Mouse (Mus musculus) fibroblast of lung, adult 2 months (primary cell): ENCODE measurements around the gene Klrb1c.
"Not testable (repeated sequence)": the region's sequence is repeated elsewhere in the genome, so short reads cannot be mapped to it uniquely, and the experiment has no call there.

ENCODE experiments used
- DNase-seq: peaks from one replicate; pipeline ENCODE4 v3.0.0-alpha.2; 2011; ENCODE audit warnings: low read depth

Klrb1c gene

GRCm38 (mm10) chr6:128789115-128789514, at the start of gene Klrb1c:
TSS of gene Klrb1c (minus strand) at chr6:128789215.
- DNase-seq: no peak

DNA sequence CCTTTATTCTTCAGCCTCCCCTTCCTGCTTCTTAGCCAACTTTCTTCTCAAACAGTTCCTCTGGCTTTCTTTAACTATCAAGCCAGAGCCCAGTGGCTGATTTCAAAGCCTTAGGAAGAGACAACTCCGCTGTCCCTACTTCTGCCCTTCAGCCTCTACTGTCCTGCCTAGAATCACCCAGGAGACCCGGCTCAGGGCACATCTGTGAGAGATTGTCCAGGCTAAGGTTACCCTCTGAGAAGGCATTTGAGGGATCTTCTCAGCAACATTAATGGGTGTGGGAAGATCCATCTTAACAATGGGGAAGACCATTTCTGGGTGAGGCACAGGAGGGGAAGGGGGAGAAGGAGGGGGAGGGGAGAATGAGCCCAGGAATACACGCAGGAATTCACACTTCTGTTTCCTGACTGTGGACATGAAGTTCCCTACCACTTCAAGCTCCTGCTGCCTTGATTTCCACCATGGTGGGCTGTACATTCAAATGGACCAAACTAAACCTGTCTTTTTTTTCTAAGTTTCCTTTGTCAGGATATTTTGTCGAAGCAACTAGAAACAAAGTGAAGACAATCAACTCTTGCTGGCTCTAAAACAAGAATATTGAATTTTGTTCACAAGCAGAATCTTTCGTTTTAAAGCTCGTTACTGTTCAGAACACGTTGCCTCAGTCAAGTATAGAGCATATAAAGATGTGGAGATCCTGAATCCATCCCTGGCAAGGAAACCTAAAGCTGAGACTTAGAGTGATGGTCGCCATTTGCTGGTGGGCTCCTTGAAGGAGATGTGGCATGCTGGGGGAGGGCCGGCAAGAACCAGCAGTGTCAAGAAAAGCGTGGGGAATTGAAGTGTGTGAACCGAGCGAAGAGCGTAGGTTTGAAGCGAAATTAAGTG, 48.7 kb upstream of the Klrb1c start:
- peak; percentile 27 for DNase-seq

DNA sequence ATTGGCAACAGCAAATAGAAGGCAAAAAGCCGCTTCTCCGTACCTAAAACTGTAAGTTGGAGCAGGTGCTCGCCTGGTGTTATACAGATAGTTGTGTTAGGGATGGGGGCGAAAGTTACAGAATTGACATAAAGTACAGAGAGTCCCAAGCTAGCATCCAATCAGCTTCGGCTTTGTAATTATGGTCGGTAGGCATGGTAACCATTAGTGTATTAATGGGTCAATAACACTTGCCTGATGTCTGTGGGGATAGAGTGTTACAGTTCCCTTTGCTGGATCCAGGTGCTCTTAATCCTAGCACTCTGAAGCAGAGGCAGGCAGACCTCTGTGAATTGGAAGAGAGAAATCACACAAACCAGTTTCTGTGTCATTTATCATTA, 47.9 kb upstream of the Klrb1c start:
- no peak for DNase-seq

DNA sequence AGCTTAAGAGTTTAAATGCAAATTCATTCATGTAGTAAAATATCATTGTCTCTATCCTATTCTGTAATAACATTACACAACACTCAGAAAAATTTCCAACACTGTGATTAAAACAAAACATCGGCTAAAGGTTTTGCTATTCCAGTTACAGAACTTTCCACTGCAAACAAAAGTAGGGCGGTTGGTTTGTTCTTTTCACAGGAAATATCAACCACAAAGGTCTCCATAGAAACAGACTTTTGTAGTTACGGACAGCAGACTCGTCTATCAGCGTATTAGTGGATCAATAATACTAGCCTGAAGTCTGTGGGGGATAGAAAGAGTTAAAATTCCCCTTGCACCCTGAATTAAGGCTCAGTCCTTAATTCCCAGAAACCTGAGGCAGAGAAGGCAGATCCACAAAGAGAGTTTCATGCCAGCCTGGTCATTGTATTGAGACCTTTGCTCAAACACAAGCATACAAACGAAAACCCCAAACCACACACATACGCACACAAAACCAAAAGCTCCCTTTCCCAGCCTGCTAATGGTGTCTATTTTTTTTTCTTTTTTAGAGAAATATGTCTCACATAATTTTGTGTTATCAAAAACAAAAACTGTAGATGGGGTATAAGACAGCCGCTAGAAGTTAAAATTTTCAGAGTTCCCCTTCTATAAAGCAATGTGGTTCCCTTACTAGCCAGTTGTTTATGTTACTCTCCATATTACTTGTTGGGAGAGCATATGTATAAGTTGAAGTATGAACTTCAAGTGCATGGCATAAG, 47.4 kb upstream of the Klrb1c start:
- DNase-seq: no peak

DNA sequence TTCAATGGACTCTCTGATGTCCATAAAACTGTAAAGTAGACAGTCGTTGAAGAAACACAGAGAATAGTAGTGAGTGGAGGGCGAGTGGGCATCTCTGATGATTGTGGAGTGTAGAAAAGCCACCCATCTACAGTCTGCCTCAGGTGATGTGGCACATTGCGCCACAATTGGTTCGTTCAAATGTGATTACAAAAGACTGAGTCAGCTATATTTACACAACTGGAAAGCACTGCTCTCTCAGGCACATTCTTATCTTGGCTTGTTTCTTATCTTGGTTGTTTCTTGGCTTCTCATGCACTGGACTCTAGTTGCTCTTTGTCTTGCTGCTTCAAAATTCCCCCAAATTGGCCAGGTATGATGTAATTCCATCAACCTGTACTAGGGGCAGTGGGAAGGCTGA, 46.6 kb upstream of the Klrb1c start:
- DNase-seq: no peak

DNA sequence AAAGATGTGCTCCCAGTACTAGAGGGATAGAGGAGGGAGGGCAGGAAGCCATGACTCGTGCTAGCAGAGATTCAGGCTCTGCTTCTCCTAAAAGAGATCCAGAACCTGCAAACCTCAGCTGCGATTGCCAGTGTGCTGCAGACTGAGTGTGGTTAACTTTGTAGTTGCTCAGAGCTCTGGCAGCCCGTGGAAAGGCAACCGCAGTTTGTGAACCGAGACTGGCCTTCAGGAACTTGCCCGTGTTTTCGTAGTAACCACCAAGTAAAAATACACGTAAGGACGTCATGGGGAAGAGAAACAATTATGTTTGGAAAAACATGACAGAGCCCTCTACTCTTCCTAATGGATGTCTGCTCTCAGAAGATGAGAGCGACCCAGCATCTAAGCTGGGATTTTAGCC, 44.0 kb upstream of the Klrb1c start:
- DNase-seq: no peak

GRCm38 (mm10) chr6:128829837-128830236, 40.8 kb upstream of the Klrb1c start:
- DNase-seq: no peak

GRCm38 (mm10) chr6:128826781-128827180, 37.8 kb upstream of the Klrb1c start:
- no peak for DNase-seq

GRCm38 (mm10) chr6:128826132-128826531, 37.1 kb upstream of the Klrb1c start, which contains the start of the genes Gm44511 and Klrb1b:
TSS of gene Gm44511 (minus strand) at chr6:128826315.
TSS of gene Klrb1b (minus strand) at chr6:128826331.
- no peak for DNase-seq

- DNase-seq: no peak
Measured at GRCm38 (mm10) chr6:128818083-128818802, 29.2 kb upstream of the Klrb1c start.

DNA sequence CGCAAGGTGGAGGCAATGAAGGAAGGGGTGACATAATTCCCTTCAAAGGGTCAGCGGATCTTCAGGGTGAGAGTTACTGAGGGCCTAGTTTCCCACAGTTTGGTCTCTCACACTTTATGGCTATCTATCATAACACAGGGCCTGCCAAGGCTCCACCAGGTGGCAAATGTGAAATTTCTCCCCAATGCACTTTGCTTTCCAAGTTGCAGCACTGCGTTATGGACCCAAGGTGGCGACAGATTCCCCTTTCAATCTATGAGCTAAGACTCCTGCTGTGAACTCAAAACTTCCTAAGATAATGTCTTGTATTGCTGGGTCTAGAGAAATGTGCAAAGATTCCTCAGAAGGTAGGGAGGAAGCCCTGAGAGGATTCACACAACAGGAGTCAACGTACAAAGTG, 19.5 kb upstream of the Klrb1c start:
- DNase-seq: no peak

- no peak for DNase-seq
Measured at GRCm38 (mm10) chr6:128807021-128807420, 18.0 kb upstream of the Klrb1c start.

DNA sequence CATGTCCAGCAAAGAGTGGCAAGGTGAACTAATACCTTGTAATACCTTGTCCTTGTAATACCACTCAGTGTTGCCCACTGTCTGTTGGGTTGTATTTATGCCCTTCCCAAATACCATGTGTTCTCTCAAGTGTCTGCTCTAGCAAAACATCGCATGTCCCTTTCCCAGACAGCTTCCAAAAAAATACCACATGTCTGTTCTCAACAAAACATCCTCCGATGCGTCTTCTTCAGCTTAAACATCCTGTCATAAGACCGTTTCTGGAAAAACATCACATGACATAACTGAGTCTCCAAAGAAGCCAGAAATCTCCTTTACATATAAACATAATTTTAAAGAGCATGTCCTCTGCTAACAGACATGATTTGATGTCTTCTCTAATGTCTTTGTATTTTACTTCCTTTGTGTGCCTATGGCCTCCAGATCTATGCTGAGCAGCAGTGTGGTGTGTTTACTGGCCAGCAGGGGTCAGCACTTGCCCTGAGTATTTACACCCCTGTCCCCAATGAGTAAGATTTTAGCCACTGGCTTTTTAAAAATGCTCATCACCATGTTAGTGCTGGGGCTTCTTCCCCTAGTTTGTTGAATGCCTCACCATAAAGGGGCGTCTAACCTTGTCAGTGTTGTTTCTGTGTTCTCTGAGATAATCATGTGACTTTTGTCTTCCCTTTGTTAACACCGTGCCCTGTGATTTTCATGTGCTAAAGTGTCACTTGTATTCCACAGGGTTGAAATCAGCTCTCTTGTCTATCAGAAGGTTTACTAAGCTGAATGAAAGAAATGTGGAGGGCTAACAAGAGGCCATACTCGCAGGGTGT, 16.0 kb upstream of the Klrb1c start:
- not testable (repeated sequence) for DNase-seq

DNA sequence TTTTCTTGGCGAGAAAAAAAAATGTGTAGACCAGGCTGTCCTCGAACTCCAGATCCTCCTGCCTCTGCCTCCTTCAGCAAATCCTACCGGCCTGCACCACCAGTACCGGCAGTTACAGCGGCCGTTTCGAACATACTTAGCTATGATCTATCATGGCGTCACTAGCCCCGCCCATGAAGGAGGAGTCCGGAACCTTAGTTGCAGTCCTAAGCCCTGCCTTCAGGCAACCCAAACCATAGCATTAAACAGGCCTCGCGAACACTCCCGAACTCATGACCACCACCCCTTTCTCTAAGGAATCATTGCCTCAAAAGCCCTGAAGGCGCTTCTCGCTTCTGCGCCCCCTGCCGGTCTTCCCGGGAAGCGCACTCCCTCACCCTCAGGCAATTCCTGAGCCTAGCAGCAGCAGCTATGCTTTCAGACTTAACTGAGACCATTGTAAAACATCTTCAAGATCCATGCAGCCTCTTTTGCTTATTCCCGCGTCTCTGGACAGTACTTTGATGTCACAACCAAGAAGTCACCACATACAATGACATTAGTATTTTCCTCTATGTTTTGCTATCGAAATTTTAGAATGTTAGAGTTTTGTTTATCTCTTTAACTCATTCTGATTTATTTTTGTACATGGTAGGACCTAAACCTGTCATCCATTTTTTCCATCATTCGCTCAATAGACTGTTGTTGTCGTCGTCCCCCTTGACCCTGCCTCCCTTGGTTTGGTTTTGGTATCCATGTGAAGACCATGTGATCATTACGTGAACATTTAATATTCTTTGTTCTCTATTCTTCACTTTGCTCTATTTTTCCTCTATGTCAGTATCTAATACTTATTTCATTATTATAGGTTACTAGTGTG, 14.2 kb upstream of the Klrb1c start:
- DNase-seq: peak; percentile 99

GRCm38 (mm10) chr6:128802557-128802956, 13.5 kb upstream of the Klrb1c start:
- no peak for DNase-seq

DNA sequence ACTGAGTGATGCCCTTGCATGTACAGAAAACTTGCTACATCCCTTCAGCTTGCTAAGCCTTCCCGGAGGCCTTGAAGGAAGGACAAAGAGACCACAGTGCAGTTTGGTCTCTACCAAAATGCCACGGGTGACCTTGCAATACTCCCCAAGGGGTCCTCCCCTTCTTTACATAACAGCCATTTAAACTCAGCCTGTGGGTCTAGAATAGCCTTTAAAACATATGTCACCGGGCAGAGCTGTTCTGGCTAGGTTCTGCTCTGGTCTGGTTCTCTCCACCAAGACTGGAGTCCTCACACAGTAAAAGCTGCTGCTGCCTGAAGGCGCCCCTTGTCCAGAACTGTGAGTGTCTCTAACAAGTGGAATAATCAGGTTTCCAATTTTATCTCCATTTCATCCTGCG, 11.7 kb upstream of the Klrb1c start:
- not testable (repeated sequence) for DNase-seq

- no peak for DNase-seq
Measured at GRCm38 (mm10) chr6:128799896-128800270, 10.9 kb upstream of the Klrb1c start.

DNA sequence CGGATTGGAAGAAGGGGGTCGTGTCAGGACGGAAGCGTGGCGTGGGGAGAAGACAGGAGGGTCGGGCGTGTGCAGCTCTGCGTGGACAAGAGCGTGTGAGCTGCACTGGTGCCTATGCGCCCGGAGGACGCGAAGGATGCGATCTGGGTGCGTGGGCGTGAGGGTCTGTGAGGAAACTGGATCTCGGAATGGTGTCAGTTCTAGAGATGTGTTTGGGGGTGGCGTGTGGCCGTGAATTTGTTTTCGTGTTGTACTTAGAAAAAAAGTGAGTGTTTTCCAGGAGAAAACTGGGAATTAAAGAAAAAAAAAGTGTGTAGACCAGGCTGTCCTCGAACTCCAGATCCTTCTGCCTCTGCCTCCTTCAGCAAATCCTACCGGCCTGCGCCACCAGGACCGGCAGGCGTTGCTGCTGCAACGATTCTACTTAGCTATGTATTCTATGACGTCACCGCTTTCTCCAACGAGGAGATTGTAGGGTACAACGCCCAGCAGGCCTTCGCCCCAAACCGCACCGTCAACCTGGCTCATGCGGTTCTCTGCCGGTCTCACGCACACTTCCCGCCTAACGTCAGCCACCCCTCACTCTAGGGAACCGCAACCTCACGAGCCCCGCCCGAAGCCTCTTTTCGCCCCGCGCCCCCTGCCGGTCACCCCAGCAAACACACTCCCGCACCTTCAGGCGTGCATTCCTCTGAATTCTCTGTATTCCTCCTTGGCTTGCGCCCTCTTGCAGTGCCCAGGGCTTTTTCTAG, 10.3 kb upstream of the Klrb1c start:
- DNase-seq: peak; percentile 83

DNA sequence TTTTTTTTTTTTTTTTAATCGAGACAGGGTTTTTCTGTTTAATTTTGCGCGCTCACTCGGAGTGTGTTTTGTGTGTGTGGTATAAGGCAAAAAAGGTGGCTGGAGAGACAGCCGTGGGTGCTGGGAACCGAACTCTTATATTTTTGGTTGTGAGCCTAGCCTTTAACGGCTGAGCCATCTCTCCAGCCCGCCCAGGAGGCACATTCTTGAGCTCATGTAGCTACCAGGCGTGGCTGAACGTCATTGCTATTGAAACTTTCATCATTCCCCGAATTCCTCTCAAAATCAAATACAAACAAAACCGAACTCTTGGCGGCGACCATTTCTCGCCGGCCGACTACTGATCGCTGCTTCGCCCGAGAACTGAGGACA, 9.7 kb upstream of the Klrb1c start:
- peak; percentile 78 for DNase-seq
